Mouse (Mus musculus) kidney, adult 11 months (tissue): Measurements from ENCODE around the gene Pltp.
"Not testable (repeated sequence)": the region's sequence is repeated elsewhere in the genome, so short reads cannot be mapped to it uniquely, and the experiment has no call there.

Experiments
- DNase-seq: peaks from one replicate; pipeline ENCODE4 v3.0.0; 2022

The Pltp gene

DNA sequence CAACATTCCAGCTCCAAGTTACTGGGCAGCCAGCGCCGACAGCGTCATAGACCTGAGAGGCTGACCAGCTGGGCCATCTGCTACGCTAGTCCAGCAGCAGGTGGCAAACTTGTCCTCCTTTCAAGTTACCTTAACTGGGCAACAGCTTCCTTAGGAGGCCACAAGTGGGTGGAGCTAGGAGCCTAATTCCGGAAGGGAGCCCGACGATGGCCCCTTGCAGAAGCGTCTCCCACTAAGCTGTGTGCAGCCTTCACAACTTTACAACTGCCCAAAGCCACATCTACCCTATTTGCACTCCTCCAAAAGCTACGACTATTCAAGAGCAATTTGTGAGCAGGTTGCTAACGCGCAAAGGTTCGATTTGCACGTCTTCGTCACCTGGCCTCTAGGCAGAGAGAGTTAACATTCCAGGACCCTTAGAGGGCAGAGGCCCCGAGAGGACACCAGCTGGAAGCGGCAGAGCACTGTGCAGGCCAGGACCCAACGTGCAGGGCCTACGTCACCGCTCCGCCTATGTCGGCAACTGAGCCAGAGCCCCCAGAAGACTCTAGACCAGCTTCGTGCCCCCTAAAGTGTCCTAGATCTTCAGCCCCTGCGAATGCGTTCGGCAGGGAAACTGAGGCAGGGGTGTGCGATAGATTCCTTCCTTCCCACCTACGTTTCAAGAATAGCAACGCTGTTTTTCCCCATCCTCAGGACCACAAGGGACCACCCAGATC, 21.2 kb upstream of the Pltp start:
- peak; percentile 90 for DNase-seq

DNA sequence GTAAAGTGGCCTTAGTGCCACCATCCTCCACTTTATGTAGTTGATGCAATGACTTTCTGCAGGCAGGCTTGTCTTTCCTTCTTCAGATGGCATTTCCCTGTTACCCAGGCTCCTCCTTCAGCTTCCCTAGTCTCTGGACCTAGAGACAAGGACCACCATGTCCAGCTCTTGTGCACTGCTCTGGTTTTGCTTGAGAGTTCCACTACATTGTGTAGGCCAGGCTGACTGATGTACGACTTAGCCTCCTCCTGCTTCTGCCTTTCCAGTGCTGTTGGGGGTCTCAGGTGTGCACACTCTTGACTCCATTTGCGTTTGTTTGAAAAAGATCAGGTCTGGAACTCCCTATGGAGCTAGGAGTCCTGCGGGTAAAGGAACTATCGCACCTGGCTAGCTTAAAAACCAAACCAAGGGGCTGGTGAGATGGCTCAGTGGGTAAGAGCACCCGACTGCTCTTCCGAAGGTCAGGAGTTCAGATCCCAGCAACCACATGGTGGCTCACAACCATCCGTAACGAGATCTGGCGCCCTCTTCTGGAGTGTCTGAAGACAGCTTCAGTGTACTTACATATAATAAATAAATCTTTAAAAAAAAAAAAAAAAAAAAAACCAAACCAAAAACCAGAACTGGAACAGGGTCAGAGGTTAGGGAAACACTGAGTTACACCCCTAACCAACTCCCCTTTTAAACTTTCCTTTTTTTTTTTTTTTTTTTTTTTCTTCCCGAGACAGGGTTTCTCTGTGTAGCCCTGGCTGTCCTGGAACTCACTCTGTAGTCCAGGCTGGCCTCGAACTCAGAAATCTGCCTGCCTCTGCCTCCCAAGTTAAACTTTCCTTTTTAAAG, 20.1 kb upstream of the Pltp start:
- DNase-seq: not testable (repeated sequence)

DNA sequence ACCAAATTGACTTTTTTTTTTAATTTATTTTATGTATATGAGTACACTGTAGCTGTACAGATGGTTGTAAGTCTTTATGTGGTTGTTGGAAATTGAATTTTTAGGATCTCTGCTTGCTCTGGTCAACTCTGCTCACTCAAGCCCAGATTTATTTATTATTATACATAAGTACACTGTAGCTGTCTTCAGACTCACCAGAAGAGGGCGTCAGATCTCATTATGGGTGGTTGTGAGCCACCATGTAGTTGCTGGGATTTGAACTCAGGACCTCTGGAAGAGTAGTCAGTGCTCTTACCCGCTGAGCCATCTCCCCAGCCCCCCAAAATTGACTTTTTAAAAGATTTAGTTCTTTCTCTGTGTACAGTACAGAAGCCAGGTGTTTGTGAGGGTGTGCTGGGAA, 18.1 kb upstream of the Pltp start:
- DNase-seq: not testable (repeated sequence)

DNA sequence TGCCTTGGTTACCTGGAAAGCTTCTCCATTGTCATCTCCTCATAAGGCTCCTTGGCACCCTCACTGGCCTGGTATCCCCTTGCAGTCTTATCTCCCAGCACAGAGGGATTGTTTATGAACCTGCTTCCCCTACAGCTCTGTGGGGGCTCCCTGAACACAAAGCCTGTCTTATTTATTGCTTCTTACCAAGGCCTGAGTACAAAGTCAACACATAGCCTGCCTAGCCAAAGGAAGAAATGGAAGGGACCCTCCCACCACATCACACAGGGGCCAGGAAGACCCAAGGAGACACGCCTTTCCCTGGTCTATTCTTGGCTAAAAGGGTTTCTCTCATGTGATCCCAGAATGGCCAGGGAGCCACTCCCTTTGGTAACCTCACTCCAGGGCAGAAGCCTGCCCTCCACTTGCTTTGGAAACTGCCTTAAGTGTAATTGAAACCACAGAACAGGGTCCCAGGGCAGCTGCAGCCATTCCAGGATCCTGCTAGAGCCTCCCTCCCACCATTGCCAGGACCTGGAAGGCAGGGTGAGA, 16.8 kb upstream of the Pltp start:
- DNase-seq: peak; percentile 72

DNA sequence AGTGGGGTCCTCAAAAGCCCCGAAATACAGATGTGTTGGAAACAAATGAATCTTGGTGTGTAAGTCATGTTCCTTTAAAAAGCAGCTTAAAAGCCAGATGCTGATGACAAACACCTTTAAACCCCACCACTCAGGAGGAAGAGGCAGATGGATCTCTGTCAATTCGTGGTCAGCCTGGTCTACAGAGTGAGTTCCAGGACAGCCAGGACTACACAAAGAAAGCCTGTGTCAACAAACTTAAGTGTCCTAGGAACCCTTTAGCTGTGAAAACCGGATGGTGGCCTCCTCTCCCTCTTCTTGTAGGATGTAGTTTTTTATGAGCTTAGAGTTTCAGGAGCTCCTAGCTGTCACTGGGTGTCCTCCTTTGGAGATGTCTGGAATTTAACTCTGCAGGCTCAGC, 16.1 kb upstream of the Pltp start:
- no peak for DNase-seq

DNA sequence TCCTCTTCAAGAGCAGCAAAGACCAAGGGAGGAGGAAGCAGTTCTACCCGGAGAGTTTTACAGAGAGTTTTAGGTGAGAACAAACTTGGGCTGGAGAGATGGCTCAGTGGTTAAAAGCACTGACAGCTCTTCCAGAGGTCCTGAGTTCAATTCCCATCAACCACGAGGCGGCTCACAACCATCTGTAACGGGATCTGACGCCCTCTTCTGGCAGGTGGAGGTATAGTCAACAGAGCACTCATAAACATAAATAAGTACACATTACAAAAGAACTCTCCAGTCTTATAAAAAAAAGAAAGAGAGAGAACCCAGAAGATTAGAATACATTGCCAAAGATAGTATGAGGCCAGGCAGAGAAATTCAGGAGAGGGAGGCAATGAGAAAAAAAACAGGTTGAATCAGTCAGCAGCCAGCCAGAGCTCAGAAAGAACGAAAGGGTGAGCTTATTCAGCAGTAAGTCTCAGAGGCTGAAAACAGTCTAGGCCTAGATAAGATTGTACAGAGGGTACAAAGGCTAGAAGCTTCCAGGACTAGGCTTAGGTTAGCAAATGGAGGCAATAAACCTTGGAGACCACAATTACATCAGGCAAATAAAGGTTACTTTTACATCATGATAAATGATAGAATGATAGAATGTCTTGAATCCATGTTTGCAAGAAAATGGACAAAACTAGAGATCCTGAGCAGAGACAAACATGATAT, 14.2 kb upstream of the Pltp start:
- no peak for DNase-seq

DNA sequence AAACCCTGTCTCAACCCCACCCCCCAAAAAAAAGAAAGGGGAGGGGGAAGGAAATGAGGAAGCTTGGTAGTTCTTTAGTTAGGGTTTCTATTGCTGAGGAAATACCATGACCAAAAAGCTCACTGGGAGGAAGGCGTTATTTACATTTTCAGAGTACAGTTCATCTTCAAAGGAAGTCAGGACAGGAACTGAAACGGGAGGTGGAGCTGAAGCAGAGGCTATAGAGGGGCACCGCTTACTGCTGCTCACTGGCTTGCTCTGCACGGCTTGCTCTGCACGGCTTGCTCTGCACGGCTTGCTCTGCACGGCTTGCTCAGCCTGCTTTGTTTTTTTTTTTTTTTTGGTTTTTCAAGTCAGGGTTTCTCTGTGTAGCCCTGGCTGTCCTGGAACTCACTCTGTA, 11.0 kb upstream of the Pltp start:
- DNase-seq: no peak

DNA sequence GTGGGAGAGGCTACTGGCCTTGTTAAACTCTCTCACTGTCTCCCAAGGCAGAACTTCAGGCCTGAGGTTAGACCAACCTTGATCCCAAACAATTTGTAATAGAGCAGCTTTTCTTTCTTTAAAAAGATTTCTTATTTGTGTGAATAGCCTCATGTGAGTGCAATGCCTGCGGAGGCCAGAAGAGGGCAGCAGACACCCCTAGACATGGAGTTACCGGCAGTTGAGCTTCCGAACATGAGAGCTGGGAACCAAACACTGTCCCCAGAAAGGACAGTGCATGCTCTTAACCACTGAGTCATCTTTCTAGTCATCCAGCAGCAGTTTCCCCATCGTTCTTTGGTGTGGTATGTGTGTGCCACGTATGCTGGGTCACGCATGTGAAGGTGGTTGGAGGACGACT, 10.1 kb upstream of the Pltp start:
- no peak for DNase-seq

DNA sequence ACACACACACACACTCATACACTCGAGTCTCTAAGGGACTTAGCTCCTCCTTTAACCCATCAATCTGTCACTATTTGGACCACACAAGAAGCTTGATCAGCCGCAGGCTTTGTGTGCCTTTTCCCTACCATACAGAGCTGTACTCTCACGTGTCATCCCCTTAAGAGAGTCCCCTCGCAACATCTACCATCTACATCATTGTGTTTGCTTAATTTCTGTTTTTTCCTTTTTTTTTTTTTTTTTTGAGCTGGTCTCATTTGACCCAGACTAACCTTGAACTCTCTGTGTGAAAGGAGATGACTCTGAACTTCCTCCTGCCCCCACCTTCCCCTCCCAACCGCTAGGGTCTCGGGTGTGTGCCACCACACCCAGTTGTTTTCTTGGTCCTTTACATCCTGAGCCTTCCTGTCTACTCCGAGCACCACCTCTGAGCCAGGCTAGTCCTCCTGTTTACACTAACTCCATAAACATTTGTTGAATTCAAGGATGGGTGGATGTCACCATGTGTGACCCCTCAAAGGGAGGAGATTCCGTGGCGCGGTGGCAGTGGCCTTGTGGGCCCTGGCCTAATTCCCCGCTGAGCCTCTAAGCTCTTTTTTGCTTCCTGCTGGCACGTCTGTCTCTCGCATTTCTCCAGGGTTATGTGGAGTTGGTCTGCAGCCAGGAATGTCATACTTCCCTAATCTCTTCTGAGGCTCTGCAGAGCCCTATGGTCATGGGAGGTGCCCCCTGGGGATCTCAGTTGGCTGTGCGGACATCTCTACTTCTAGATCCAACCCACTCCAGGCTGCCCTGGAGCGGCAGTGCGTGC, 9.4 kb upstream of the Pltp start:
- peak; percentile 59 for DNase-seq

DNA sequence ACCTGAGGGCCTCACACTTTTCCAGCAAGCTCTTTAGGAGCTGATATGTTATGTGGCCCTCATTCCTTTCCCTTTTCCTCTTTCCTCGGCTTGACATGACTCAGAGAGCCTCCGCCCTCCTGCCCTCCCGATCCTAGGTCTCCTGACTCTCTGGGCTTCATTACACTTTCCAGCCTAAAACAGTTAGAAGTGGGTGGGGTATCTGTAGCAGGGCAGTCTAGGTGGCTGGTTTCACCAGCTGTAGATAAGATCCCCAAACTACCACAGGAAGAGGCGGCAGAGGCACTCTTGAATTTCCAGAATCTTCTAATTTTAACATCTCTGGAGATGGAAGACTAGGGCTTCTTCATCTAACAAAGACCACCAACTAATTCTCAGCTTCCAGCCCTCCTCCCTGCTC, 7.1 kb upstream of the Pltp start:
- no peak for DNase-seq

DNA sequence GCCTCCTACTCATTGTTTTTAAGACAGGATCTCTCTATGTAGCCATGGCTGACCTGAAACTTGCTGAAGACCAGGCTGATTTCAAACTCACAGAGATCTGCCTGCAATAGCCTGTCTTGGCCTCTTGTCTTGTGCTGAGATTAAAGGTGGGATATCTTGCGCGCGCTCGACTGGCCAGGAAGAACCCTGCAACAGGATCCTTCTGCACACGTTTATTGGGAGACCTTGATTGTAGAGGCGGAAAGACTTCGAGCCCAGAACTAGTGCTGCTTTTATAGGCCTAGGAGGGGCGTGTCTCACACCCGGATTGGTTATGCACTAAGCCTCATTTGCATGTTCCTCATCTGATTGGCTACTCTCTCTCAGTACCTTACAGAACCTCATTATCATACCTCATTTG, 5.9 kb upstream of the Pltp start:
- DNase-seq: not testable (repeated sequence)

DNA sequence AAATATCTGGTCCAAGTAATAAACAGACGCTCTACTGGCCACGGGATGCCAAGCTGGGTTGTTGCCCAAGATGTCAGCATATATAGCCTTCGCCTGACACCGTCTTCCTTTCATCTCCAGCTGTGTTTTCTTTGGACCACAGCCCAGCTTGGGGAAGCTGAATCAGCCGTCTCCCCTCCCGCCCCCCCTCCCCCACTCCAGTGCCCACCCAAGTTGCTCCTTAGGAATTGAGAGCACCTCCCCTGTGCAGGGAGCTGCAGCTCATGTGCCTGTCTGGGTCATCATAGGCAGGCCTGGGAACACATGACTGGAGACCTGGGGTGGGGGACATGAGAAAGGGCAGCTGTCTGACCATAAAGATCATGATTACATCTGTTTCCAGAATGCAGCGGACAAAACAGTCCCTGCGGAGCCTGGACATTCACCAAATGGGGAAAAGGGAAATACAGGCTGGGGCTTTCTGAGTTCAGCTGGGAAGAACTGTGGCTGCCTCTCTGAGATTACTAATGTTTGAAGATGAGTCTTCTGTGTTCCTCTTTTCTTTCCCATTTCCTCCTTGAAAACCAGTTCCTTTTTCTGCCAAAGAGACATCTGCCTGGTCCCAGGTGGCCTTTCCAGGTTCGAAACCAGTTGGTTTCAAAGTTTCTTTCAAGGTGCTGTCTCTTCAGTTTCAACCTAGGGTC, 4.8 kb upstream of the Pltp start:
- no peak for DNase-seq

DNA sequence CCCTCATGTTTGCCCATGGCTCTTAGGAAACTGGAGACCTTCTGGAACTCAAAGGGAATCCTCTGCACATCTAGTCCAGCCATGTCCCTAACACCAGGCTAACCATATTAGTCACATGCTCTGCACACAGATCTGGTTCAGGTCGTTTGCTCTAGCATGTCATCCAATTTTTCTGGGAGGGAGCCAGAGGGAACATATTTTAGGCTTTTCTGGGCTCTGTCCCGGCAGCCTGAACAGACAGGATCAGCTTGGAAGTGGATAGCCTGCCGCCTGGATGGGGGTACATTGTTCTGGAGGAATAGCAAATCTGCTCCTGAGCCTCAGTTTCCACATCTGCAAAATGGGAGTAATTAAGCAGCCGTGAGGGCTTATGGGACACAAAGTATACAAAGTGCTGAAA, 3.6 kb upstream of the Pltp start:
- DNase-seq: no peak

DNA sequence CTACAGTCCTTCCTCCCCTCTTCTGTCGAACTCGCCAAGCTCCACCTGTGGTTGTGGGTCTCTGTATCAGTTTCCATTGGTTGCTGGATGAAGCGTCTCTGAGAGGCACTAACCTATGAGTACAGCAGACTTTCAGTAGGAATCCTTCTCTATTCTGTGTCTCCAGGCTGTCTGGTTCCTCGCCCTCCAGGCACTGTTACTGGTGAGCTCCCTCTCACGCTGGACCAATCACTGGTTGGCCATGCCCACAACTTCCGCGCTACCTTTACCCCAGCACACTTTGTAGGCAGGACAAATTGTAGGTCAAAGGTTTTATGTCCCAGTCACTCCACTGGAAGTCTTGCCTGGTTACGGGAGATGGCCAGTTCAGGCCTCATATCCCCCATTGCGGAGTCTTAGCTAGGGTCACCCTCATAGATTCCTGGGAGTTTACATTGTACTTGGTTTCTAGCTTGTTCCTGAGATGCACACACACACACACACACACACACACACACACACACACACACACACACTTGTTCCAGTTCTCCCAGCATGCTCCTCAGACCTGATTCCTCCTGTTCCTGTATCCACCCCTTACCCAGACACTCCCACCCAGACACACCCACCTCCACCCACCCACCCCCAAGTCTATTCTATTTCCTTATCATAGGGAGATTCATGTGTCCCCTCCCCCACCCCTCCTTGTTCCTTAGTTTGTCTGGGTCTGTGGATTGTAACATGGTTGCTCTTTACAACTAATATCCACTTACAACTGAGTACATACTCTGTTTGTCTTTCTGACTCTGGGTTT, 2.3 kb upstream of the Pltp start:
- no peak for DNase-seq

DNA sequence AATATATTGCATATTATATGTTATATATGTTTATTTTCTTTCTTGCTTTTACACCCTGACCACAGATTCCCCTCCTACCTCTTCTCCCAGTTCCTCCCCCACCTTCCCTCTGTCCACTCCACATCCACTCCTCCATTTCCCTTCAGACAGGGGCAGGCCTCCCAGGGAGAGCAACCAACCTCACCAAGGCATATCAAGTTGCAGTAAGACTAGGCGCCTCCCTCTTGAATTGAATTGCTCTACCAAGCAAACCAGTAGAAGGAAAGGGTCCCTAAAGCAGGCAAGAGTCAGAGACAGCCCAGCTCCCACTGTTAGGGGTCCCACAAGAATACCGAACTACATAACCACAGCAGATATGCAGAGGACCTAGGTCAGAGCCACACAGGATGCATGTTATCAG, 1.6 kb upstream of the Pltp start:
- no peak for DNase-seq

DNA sequence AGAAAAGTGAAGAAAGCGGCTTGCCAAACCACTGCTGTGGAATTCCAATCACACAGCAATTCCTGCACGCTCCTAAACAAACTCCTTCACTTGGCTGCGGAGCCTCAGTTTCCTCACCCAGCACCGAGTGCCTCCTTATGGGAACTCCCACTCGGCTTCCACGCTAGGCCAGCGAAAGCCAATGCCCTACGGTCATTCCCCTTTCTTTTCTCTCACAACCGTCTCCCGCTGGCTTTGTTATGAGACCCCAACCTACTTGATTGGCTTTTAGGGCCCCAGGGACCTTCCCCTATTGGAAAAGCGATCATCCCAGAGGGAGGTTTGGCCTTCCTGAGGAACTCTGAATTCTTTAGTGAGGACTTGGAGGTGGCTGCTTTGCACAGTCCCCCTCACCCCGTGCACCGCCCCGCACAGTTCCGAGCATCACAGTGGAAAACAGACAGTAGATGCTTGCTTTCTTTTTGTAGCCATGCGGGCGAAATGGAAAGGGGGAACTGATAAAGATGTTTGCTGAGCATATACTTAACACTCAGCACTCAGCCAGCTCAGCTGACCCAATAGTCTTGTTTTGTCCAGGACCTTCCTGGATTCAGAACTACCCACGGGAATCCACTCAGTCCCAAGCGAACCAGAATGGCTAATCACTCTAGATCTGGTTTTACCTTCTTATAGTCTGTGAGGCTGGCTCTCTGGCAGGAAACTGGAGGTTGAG, 487 bp upstream of the Pltp start:
- no peak for DNase-seq

DNA sequence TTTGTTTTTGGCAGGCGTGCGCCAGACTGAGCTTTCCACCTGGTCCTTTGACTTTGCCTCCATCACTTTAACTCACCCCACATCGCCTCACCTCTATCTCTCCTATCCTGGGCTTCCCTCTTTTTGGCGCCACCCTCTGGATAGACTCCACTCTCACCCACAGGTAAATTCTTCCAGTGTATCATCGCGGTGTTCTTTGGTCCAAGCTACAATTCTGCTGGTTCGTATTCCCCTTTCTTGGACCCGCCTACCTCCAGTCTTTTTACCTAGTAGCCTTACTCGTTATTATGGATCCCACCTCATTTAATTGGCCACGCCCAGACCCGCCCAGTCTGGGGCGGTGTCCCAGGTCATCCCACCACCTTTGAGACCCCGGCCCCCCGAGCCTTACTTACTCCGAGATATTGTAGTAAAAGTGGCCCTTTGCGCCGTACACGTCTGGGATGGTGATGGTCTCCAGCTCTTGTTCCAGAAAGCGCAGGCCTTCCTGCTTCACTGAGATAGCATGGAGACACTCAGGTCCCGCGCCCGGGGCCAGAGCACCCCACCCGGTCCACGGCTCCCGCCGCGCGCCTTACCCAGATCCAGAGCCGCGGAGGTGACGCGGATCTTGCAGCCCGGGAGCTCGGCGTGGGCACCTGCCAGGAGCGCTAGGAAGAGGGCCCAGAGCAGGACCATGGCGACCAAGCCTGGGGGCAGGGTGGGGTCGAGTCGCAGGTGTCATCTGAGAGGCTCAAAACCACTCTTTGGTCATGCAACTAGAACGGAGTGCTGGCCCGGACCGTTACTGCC, 1.0 kb downstream of the Pltp start:
- no peak for DNase-seq

DNA sequence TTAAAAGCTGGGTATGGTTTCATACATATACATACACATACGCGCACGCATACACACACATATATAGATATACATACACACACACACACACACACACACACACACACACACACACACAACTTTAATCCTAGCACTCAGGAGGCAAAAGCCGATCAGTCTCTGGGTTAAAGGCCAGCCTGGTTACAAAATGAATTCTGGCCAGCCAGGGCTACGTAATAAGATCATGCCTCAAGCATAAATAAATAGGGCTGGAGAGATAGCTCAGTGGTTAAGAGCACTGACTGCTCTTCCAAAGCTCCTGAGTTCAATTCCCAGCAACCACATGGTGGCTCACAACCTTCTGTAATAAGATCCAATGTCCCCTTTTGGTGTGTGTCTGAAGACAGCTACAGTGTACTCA, 1.9 kb downstream of the Pltp start:
- not testable (repeated sequence) for DNase-seq

DNA sequence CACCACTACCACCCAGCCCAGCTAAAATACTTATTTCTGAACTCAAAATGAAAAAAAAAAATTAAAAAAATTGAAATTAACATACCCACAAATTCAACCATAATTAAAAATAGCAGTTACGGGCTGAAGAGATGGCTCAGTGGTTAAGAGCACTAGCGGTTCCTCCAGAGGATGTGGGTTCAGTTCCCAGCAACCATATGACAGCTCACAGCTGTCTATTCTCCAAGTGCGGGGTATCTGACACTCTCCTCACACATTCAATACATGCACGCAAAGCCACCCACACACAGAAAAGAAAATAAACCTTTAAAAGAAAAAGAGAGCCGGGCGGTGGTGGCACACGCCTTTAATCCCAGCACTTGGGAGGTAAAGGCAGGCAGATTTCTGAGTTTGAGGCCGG, 7.5 kb downstream of the Pltp start:
- no peak for DNase-seq

DNA sequence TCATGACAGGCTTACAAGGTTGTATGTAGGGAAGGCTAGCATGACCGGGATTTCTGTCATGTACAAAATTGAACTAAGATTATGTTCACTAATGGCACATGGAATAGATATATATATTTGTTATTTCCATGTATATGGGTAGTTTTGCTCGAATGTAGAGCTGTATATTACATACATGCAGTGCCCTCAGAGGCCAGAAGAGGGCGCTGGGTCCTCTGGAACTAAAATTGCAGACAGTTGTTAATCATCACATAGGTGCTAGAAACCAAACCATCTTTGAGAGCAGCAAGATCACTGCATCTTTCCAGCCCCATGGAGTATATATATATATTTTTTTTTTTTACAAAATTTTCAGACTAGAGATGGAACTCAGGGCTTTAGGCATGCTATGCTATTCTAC, 11.7 kb downstream of the Pltp start:
- no peak for DNase-seq
